Comparison of ENCODE assay signal across 15 mouse cellular contexts in the genomic region with DNA sequence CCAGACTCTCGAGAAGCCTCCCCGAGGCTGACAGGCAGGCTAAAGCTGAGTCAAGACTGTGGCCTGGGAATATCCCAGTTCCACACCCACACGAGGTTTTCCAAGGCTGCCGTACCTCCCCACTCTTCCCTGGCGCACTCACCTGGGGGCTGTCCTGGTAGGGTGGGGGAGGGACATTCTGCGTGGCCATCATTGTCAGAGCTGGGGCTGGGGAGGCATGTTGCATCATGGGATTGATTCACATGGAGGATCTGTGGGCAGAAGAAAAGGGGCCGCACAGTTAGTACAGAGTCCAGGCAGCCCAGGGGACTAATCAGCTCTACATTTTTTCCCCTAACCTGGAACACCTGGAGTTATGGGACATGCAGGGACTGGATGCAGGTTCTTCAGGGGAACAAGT.
A peak's percentile ranks its signal among the peaks of the same experiment; 100 is the strongest.
DNase-seq lines count a peak whose midpoint lies in the region; ATAC-seq and TF ChIP-seq lines count a peak whose summit lies in the region.
"Had no signal": no experiment of that assay in that cellular context is flagged by ENCODE, and none has a peak within 500 bp of the region (broad histone marks: within the 10 kb centered on the region; RNA-seq: fewer than 3 reads in every experiment).

No protein-coding gene starts in this region.

- H3K4me1 ChIP-seq in forebrain, embryonic 11.5 days (replicated peaks; ENCODE audit: control insufficient read depth, insufficient read depth, low read length): peaks cover 17% of the 10 kb centered on the region
- no peaks in the 10 kb centered on the region for H3K4me1 ChIP-seq in forebrain, postnatal 0 days (ENCODE audit: insufficient read depth)
- H3K4me1 ChIP-seq in midbrain, embryonic 10.5 days: peaks cover 90% of the 10 kb centered on the region
- H3K4me1 ChIP-seq in midbrain, embryonic 16.5 days (ENCODE audit: control insufficient read depth, insufficient read depth, low read length): peaks cover 12% of the 10 kb centered on the region; the same call in 1 of the 2 replicates
- peaks cover 11% of the 10 kb centered on the region for H3K4me1 ChIP-seq in E14TG2a.4 (replicated peaks; ENCODE audit: low read depth, low read length)

- no peaks in the 10 kb centered on the region for H3K36me3 ChIP-seq in forebrain, embryonic 11.5 days (ENCODE audit: control insufficient read depth, insufficient read depth, low read length)
- H3K36me3 ChIP-seq in forebrain, postnatal 0 days (ENCODE audit: insufficient read depth): no peaks in the 10 kb centered on the region; the same call in 1 of the 2 replicates
- peaks cover 21% of the 10 kb centered on the region for H3K36me3 ChIP-seq in midbrain, embryonic 10.5 days
- H3K36me3 ChIP-seq in midbrain, embryonic 16.5 days (ENCODE audit: control insufficient read depth, insufficient read depth, low read length): no peaks in the 10 kb centered on the region
- no peaks in the 10 kb centered on the region for H3K36me3 ChIP-seq in E14TG2a.4 (ENCODE audit: insufficient read depth, low read length)
- H3K36me3 ChIP-seq: G1E; heart, embryonic 15.5 days; intestine, embryonic 15.5 days had no signal

- no peak overlapping the region for H3K27ac ChIP-seq in forebrain, embryonic 11.5 days (ENCODE audit: low read depth, low read length)
- H3K27ac ChIP-seq in forebrain, postnatal 0 days (ENCODE audit: low read depth, low read length): no peak overlapping the region
- H3K27ac ChIP-seq in midbrain, embryonic 10.5 days (replicated peaks): peak overlapping the region; percentile 71
- no peak overlapping the region for H3K27ac ChIP-seq in midbrain, embryonic 16.5 days (ENCODE audit: low read length)
- H3K27ac ChIP-seq: embryonic facial prominence, embryonic 10.5 days; heart, embryonic 15.5 days; hindbrain, embryonic 14.5 days; intestine, embryonic 15.5 days had no signal

- no peak overlapping the region for H3K4me3 ChIP-seq in forebrain, embryonic 11.5 days (ENCODE audit: low read depth, low read length)
- no peak overlapping the region for H3K4me3 ChIP-seq in forebrain, postnatal 0 days (ENCODE audit: low read depth, low read length)
- no peak overlapping the region for H3K4me3 ChIP-seq in midbrain, embryonic 10.5 days
- H3K4me3 ChIP-seq in midbrain, embryonic 16.5 days (ENCODE audit: low read depth, low read length): no peak overlapping the region
- H3K4me3 ChIP-seq in E14TG2a.4 (replicated peaks; ENCODE audit: low read length): peak overlapping the region; percentile 61
- H3K4me3 ChIP-seq: embryonic facial prominence, embryonic 10.5 days; heart, embryonic 15.5 days; intestine, embryonic 15.5 days had no signal

- no peak overlapping the region for H3K9ac ChIP-seq in forebrain, embryonic 11.5 days (ENCODE audit: low read length)
- no peak overlapping the region for H3K9ac ChIP-seq in forebrain, postnatal 0 days
- H3K9ac ChIP-seq in midbrain, embryonic 16.5 days (ENCODE audit: low read depth, low read length): no peak overlapping the region
- H3K9ac ChIP-seq: heart, embryonic 15.5 days; hindbrain, embryonic 14.5 days; intestine, embryonic 15.5 days had no signal

- H3K27me3 ChIP-seq in forebrain, embryonic 11.5 days (ENCODE audit: control insufficient read depth, insufficient read depth, low read length): no peaks in the 10 kb centered on the region
- no peaks in the 10 kb centered on the region for H3K27me3 ChIP-seq in forebrain, postnatal 0 days (ENCODE audit: insufficient read depth, low read length)
- no peaks in the 10 kb centered on the region for H3K27me3 ChIP-seq in midbrain, embryonic 10.5 days (ENCODE audit: low read depth, poor library complexity, severe bottlenecking)
- no peaks in the 10 kb centered on the region for H3K27me3 ChIP-seq in midbrain, embryonic 16.5 days (ENCODE audit: control insufficient read depth, insufficient read depth, low read depth, low read length)
- H3K27me3 ChIP-seq in E14TG2a.4 (ENCODE audit: insufficient read depth, low read length): peaks cover 25% of the 10 kb centered on the region
- H3K27me3 ChIP-seq: heart, embryonic 15.5 days; intestine, embryonic 15.5 days had no signal

- H3K4me2 ChIP-seq in forebrain, embryonic 11.5 days (ENCODE audit: low read depth, low read length, severe bottlenecking): no peak overlapping the region
- H3K4me2 ChIP-seq in forebrain, postnatal 0 days (ENCODE audit: low read depth): no peak overlapping the region
- H3K4me2 ChIP-seq in midbrain, embryonic 16.5 days (ENCODE audit: low read length): no peak overlapping the region
- H3K4me2 ChIP-seq: heart, embryonic 11.5 days; heart, embryonic 15.5 days; hindbrain, embryonic 14.5 days; intestine, embryonic 15.5 days had no signal

- DNase-seq in forebrain, embryonic 11.5 days (ENCODE audit: low spot score): peak; percentile 47
- DNase-seq in forebrain, postnatal 0 days: no peak
- no peak for DNase-seq in midbrain, embryonic 10.5 days (ENCODE audit: low spot score)
- DNase-seq in R1 (ENCODE audit: low read depth, low spot score): peak; percentile 53
- no peak for DNase-seq in layer of hippocampus, adult 11-12 months (ENCODE audit: low spot score)
- DNase-seq: cerebellum, adult 11-12 months had no signal

- H3K9me3 ChIP-seq in forebrain, embryonic 11.5 days (ENCODE audit: control insufficient read depth, low read length): no peaks in the 10 kb centered on the region
- H3K9me3 ChIP-seq in forebrain, postnatal 0 days (ENCODE audit: low read length): no peaks in the 10 kb centered on the region
- no peaks in the 10 kb centered on the region for H3K9me3 ChIP-seq in midbrain, embryonic 10.5 days (replicated peaks)
- no peaks in the 10 kb centered on the region for H3K9me3 ChIP-seq in midbrain, embryonic 16.5 days (replicated peaks; ENCODE audit: control insufficient read depth, low read length, poor library complexity, severe bottlenecking)
- H3K9me3 ChIP-seq in E14TG2a.4 (ENCODE audit: low read length): no peaks in the 10 kb centered on the region
- H3K9me3 ChIP-seq: embryonic facial prominence, embryonic 10.5 days; G1E; heart, embryonic 15.5 days; intestine, embryonic 15.5 days had no signal

- no peak for ATAC-seq in forebrain, embryonic 11.5 days (replicated peaks; ENCODE audit: low FRiP score)
- no peak for ATAC-seq in forebrain, postnatal 0 days
- no peak for ATAC-seq in midbrain, embryonic 16.5 days
- ATAC-seq: activated CD4-positive, CD25-positive, alpha-beta regulatory T cell, adult 4 months had no signal

- WGBS in forebrain, embryonic 11.5 days: 81% methylated on average over 7 of the region's 7 CpGs
- WGBS in forebrain, postnatal 0 days: 73% methylated on average over 7 of the region's 7 CpGs
- WGBS in midbrain, embryonic 10.5 days: 85% methylated on average over 7 of the region's 7 CpGs
- WGBS in midbrain, embryonic 16.5 days: 80% methylated on average over 7 of the region's 7 CpGs

- no peak for TF ChIP-seq CTCF in forebrain, postnatal 0 days (IDR thresholded peaks at IDR 0.05; ENCODE audit: low read depth)
- TF ChIP-seq CTCF in E14TG2a.4 (conservative IDR thresholded peaks at IDR 0.05; ENCODE audit: low read length): no peak

Comparison
In these comparisons a context has a peak if more than half of its experiments do, and no peak if none do; other contexts are left out.
1. DNase-seq: peak in forebrain, embryonic 11.5 days (single experiment) and R1 (single experiment); none in forebrain, postnatal 0 days (single experiment), midbrain, embryonic 10.5 days (single experiment) and layer of hippocampus, adult 11-12 months (single experiment).